Mouse (Mus musculus) gastrocnemius, adult 8-10 months (tissue): ENCODE data around the gene Mpzl3. TPM values are rescaled to one million over a fixed set of nuclear protein-coding genes. Genes with fewer than 3 reads are reported as not detected.
"Not testable (repeated sequence)": the region's sequence is repeated elsewhere in the genome, so short reads cannot be mapped to it uniquely, and the experiment has no call there.

ENCODE experiments used
- DNase-seq, 2 experiments: peaks; one replicate each; pipeline ENCODE4 v3.0.0; 2022; ENCODE audit warnings: low spot score in 2 of 2
- total RNA-seq, 4 experiments: library from RNA; stranded (reverse); gene quantifications; 2 replicates each; pipeline ENCODE4 v1.2.4; 2022

Mpzl3 gene
- 1 to 10 TPM; 1.1 to 2.5 (median 1.8) TPM for total RNA-seq

DNA sequence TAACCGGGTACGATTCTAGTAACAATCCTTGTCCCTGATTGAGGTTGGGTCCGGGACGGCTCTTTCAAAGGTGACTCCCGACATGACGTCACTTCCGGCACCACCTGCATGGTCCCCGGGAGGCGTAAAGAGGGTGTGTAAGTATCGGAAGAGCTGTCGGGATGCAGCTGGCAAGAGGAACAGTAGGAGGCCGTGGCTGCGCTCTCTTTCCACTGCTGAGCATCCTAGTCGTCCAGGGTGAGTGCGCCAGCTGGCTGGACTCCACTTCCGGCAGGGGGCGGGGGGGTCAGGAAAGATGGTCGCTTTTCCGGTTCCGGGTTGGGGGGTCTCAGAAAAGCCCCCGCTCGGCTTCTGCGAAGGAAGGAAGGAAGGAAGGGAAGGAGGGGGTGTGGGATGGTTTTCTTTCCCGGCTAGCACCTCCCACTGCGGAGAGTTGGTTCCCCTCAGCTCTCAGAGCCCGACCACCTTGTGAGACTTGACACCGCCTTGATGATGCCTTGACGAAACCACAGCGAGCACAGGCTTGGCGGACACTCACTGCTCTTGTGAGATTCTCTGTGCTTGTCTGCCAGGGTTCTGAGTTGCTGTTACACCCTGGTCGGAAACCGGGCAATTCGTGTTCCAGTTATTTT lies at the start of gene Mpzl3:
Gene Mpzl3 (plus strand): TSS at position 105 of the 632 bp plus-strand sequence.
- DNase-seq = peak; percentile 68 to 72

DNA sequence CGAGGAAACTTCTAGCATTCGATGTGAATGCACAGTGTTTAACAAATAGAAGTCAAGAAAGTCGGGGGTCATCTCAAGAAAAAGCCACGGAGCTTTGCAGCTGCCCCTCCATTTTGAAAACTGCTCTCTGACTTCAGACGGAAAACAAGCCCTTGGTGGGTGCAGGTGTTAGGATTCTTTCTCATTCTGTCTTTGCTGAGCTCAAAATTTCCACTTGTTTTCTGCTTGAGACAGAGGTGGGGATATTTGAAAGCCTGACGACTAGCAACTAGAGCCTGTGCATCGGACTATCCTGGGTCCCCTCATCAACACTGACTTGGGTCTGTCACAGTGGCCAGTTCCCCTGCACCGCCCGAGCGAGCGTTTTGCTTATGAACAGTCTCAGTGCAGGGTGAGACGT lies 47.6 kb upstream of the Mpzl3 start:
- DNase-seq = no peak

DNA sequence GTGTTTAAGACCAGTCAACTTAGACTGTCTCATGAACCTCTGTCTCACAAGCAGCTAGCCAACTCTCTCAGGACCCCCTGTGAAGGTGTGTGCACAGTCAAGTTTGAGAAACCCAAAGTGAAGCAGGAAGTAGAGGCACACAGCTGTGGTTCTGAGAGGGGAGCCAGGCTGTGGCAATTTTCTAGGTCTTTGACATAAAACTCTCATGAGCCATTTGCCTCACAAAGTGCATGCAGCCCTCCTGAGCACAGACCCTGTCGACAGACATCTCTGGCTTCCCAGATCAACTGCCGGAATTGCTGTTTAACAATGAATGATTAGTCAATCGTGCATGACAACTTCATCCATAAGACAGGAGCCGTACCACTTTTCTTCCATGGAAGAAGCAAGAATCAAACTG lies 46.6 kb upstream of the Mpzl3 start:
- DNase-seq = no peak

DNA sequence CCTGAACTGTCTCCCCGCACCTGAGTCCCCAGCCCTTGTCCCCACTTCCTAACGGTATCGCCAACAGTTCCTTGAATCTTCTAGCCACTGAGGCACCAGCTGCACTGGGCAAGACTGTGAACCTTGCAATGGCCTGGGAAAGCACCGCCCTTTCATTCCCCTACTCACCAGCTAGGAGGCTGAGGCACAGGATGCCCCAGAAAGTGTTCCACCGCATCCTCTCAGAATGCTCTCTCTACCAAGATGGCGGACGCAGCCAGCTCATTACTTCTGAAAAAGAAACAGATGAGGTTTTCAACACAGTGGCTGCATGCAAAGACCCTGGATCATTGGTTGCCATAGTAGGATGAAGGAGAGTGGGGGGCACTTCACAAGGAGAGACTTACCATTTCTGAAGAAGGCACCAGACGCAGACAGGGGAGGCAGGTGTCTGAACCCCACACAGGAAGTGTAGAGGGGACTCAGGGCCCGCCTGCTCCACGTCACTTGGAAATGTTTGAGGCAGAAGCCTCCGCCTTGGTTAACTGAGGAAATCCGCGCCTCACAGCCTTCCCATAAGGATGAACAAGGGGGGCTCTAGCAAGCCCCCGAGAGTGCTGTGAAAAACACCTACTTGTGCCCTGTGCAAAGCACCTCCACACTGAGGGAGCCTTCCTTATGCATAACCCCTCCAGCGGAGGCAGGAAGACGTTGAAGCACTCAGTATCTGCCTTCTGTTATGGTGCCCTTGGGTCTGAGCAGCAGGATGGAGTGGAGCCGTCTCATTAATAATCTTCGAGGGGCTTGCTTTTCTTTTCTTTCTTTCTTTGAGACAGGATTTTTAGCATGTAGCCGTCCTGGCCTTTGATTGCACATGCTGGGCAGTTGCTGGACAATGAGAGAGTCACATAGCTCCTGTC lies 45.6 kb upstream of the Mpzl3 start, which contains the start of gene Cd3e:
Gene Cd3e (minus strand): TSS at position 448 of the 899 bp plus-strand sequence.
- no peak for DNase-seq

DNA sequence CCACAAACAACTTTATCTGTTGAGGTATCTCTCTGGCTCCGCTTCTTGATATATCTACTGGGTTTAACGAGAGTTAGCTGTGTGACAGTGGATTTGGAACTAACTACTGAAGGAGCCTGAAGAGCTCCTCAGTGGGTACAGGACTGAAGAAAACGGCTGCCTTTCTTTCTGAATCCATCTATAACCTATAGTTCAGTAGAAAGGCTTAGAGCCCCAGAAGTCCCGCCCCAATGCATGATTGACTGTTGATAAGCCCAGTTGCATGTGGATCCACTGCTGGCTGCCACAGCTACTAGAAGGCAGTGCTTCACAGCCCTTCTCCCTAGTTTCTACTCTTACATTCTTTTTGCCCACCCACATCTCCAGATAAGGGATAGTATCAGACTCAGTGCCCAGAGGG lies 44.5 kb upstream of the Mpzl3 start:
- DNase-seq = no peak

DNA sequence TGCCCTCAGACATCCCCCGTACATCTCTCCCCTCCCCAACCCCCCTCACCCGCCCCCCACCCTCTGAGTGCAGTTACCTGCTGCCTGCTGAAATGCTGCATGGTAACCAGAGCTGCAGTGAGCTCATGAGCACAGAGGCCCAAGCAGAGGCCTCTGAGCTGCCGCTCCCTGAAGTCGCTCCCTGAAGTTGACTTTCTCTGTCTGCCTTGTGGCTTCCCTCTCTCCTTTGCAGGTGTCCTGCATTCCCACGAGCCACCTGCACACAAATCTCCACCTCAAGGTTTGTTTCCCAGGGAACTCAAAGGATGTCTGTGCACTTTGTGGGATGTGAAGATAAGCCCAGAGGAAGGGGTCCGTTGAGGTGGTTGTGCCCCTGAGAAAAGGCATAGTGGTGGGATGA lies 43.7 kb upstream of the Mpzl3 start:
- DNase-seq = no peak

DNA sequence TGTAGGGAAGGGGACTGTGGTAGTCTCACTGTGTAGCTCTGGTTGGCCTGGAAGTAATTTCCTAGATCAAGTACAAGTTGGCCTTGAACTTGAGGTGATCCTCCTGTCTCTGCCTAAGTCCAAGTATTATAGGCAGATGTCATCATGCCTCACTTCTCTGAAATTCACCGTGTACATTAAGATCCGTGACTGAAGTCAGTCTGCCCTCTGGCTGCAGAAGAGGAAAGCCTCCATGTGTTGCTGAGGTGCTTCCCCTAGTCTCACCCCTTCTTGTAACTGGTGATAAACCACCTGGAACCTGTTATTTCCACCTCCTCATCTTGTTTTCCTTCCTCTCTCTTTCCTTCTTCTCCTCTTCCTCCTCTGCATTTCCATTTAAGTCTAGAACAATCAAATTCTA lies 40.1 kb upstream of the Mpzl3 start:
- DNase-seq = no peak

DNA sequence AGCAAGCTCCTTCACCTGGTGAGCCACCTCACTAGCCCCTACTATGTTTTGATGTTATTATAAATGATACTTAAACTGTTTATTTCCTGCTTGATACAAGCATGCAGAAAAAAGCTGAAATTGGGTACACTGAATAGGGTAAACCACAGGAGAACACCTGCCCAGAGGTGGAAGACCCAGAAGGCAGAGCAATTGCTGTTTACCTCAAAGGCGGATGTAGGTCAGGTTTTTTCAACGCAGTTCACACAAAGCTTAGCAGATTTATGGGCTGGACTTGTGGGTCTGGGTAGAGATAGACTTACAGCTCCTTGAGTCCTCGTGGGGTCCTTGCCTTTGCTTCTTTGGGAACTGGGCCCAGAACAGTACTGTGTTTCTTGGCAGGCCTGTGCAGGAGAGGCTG lies 39.1 kb upstream of the Mpzl3 start:
- DNase-seq = no peak

DNA sequence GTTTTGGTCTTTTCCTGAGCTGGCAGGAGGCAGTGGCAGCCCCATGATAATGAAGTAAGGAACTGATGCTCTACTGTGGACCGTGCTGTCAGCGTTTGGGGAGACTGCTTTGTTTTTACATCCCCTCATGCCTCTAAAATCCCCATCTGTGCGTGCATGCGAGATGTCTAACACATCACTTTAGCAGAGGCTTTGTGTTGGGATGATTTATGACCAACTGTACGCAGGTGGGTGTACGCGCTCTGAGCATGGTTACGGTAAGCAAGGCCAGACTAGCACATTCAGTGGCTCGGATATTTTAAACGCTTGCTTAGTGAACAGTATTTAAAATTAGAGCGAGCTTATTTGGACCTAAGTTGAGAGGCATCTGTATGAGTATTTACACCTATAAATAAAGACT lies 37.0 kb upstream of the Mpzl3 start:
- DNase-seq = no peak

DNA sequence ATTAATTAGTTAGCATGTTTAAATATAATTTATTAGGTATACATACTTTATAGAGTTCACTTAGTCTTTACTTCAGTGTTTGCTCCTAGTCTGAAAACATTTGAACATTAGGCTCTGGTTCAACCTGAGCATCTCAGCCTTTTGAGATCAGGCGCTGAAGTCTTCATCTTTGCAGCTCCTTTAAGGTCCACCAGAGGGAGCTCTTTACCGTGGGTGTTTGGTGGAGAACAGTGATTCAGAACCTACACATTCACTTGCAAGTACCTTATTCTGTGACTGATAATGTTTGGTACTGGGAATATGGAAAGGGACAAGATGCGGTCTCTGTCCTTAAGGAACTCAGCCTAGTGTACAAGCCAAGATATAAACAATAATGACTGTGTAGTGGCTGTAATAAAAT lies 32.2 kb upstream of the Mpzl3 start:
- no peak for DNase-seq

DNA sequence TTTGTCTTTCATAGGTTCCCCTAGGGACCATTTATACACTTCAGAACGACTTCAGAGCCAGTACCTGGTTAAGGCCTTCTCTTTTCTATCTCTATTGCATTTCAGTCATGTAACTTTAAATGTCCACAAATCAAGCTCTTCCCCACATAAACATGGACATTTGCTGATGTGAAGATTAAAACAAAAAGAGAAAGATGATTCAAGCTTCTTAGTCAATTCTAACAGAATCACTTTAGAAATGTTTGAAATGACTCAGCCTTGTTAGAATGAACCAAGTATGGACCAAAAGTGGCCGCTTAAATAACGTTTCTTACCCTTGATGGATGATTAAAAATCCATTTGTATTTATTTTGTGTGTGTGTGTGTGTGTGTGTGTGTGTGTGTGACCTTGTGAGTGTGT lies 31.3 kb upstream of the Mpzl3 start:
- DNase-seq = no peak

DNA sequence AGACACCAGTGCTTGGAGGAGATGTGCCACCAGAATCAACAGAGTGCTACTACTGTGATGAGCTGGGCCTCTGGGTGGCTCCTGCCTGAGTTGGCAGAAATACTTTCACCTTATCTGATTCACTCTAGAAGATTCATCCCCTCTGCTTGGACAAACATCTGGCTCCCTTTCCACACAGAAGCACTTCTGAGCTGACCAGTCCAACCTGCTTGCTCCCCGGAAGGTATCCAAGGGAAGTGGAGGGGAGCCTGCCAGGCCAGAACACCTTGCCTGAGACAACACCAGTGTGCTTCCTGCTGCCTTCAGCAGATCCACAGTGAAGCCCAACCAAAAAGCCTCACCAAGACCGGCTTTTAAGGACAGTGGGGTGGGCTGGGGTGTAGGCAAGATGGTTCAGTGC lies 30.8 kb upstream of the Mpzl3 start:
- no peak for DNase-seq

DNA sequence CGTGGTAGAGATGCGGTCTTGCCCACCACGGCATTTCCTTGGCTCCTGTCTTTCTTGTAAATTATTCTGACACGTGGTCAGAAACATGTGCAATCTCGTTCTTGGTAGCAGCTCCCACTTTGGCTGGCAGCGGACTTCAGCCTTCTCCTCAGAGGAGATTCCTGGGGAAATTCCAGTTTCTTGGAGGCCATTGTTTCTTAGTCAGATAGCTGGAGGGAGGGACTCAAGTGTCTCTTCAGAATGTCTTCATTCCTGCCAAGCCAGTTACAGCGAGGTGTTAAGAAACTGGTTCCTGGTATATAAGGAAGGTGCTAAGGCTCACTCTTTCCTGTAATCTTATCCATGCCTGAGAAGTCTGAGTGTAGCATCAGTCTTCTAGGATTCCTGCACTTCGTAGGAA lies 27.6 kb upstream of the Mpzl3 start:
- DNase-seq = no peak

DNA sequence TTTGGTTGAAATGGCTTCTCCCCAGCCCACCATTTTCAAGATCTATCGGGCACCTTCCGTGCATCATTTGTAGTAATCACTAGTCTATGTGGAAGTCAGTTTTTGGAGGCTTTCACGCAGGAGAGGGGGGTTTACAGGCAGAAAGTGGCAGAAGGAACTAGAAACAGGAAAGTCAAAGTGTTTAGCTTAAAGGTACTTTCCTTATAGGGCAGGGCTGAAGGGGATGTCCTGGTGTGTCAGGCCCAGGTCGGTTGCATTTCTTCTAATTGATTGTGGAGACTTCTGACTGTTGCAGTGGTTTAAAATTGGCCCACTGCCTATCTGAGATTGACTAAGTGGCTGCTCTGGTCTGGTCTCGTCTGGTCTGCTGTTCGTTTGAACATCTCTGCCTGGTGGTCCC lies 24.6 kb upstream of the Mpzl3 start:
- no peak for DNase-seq

DNA sequence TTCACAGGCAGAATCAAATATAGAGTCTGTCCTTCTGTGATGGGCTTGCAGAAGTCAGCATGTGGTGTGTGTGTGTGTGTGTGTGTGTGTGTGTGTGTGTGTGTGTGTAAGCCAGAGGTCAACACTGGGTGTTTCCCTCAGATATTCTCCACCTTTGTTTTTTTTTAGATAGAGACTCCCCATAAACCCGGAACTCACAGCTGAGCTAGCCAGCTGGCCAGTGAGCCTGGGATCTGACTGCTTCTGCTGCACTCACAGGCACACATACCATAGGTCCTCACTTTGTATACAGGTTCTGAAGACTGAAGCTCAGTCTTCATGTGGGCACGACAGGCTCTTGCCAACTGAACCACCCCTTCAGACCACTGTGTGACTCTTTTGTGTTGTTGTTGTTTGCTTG lies 22.7 kb upstream of the Mpzl3 start:
- DNase-seq = no peak

DNA sequence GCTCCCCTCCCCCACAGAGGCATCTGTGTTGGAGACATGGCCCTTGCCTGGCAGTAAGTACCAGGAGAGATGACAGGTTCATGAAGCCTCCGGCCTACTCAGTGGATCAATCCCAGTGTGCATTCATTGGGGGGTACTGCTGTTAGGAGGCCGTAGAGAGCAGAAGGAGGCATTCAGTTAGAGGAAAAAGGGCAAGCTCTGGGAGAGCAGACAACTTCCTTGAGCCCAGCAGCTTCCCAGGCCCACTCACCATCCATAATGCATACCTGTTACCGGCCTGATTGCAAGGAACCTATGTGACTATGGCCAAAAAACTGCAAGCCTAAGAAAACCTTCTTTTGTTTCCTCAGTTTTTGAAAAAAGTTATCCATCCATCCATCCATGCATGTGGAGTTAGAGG lies 20.5 kb upstream of the Mpzl3 start:
- DNase-seq = no peak

DNA sequence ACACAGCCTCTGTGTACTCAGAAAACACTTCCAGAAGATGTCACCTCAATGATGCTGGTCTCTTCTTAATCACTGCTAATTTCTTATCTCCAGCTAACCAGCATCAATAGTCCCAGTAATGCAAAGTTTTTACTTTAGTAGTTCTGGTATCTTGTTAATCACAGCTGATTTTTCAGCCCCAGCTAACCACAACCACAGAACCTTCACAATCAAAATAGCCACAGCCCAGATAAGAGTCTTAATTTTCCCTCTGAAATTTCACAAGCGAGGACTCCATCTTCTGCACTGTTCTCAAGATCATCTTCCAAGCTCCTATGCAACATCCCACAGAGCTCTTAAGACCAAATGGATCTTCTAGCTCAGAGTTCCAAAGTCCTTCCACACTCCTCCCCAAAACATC lies 17.2 kb upstream of the Mpzl3 start:
- DNase-seq = not testable (repeated sequence)

DNA sequence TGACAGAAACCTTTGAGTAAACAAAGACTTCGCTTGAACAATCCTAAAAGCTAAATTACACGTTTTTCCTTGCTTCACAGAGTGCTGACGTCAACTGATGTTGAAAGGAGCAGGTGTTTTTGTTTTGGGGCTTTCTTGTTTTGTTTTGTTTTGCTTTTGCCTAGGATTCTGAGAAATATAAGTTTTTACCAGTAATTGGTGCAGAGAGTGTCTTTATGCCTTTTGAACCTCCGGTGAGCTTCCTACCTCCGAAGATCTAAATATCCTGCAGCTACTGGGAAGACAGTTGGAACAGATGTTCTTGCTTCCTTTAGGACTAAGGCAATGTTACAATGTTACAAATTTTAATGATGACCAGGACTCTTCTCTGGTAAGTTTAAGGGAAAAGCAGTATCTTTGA lies 15.5 kb upstream of the Mpzl3 start, which contains the start of gene Mpzl2:
Gene Mpzl2 (plus strand): TSS at position 301 of the 400 bp plus-strand sequence.
- DNase-seq = no peak

DNA sequence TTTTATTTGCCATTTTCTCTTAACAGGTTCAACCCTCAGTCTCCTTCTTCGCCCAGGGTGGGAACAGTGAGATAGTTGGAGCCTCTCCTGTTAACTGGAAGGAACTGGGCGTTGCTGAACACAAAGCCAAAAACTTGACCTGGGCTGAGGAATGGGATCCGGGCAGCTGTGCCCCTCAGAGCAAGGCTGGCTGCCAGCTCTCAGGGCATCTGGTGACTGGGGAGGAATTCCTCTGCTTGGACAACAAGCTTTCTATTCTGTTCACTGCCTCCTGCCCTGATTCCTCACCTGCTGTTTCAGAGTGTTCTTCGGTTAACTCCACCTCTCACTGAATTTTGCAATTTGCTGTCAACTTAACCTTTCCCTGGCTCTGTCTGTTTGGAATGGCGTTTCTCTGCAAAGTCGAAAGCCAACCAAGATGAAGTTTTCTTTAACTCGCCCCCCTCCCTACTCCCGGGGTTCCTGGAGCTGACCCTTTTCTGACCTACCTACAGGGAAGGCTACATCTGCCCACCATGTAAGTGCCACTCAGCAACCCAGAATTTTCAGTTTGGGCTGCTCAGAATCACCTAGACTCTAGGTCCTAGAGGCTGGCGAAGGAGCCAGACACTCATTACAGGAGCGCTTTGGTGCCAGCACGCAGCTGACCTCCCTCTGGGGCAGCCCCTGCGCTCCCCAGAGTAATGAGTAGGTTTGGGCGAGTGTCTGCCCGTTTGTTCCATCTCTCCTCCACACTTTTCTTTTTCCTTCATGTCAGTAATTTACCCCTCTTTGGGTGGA lies 14.7 kb upstream of the Mpzl3 start:
- DNase-seq = no peak

DNA sequence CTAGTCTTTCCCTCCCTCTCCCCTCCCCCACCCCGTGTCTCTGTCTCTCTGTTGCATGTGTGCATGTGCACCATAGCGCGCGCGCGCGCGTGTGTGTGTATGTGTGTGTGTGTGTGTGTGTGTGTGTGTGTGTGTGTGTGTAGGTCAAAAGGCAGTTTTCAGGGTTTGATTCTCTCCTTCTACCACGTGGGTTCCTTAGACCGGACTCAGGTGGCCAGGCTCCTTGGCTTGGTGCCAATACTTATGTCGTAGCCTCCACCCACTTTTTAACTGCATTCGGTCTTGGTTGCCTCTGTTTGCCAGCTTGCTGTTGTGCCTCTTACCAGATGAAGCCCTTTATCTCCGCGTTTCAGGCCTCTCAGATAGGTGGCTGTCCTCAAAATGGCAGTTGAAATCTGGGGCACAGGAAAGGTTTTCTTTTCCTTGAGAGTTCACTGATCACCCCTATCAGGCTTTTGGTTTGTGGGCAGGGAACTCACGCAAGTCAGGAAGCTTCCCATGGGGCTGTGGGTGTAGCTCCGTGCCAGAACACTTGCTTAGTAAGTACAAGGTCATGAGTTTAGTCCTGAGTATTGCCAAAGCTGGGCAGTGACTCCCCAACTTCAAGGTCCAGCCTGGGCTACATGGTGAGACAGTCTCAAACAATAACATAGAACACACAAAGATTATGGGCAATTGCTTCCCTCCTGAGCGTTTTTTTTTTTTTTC lies 13.7 kb upstream of the Mpzl3 start:
- no peak for DNase-seq

DNA sequence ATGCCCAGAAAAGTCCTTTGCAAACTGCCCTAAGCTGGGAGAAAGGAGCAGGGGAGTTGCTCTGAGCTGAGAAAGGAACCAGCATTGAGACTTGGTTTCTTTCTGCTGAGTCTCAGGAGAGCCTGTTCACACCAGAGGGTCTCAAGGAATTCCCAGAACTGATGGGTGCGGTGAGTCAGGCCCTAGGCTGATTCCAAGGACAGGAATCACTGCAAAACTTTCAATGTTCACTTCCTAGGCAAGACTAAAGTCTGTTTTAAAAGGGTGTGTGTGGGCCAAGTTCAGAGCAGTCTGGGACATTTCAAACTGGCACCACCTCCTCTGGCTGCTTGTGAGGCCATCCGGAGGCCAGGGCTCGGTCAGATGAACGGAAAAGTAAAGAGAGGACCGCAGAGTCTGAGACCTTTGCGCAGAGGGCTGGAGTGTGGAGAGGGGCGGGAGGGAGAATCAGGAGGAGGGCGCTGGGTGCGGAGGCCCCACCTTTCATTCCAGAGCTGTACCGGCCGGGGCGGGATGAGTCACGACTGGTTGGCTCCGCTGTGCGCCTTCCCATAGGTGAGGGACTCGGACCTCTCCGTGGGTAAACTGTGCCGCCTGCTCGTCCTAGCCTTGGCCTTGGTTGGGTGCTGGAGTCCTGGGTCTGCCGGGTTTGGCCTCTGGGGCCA lies 12.8 kb upstream of the Mpzl3 start:
- no peak for DNase-seq
